Mouse (Mus musculus): ENCODE results near the gene Uso1. TPM values are rescaled to one million over a fixed set of nuclear protein-coding genes. Genes with fewer than 3 reads are reported as not detected.
A peak's percentile ranks its signal among the peaks of the same experiment; 100 is the strongest.

The Uso1 gene
- total RNA-seq, 1 experiment from 2014 or later: 82.9 TPM

DNA sequence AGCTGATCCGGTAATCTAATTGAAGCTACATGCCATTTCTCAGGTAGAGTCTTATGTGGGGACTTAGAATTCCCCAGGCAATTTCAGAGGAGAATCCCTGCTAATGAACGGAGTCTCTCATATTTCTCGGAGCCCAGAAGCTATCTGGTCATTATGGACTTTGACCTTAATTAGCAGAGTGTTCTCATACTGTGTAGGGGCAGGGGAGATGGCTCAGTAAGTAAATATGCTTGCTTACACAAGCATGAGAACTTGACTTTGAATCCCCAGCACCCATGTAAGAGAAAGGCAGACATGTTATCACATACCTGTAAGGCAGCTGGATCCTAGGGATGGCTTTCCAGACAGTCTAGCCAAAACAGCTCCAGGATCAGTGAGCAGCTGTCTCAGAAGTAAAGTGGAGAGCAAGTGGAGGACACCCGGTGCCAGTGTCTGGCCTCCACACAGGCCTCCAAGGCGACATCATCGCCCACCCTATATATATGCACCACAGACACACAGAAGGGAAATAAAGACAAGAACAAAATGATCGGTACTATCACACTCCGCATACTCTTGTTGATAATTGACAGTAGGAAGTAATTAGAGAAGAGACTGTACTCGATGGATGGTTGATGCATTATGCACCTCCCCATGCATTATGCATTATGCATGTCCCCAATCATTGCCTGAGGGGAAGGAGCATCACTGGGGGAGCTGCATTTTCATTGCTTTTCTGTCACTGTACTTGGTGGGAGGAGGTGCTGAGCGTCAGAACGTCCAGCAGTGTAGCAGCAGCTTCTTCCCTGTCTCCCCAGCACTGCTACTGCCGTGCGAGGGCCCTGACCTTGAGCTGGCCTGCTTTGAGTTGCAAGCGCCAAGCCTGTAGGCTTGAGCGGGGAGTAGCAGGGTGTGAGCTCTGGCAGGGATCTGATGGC lies 59.4 kb downstream of the Uso1 start:
- DNase-seq: peak; percentile 54

- DNase-seq: peak; percentile 36
Measured at GRCm38 (mm10) chr5:92198266-92198665, 60.5 kb downstream of the Uso1 start.

GRCm38 (mm10) chr5:92204162-92205036 lies 66.7 kb downstream of the Uso1 start:
- no peak for DNase-seq

DNA sequence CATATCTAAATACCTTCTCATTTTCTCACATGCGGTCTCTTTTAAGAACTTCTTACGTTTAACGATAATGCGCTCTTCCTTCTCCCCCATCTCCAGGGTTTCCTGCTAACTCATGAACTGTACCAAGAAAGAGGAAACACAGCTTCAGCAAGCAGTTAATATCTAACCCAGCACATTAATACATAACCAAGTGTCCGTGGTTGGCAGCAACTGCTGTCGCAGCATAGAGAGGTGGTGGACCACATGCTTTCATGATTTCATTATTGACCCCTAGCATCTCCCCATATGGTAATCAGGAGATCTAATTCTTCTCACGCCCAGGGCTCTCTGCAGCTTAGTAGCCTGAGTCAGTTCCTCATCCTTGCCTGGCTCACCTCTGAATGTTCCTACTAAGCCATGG lies 67.4 kb downstream of the Uso1 start:
- DNase-seq: no peak

DNA sequence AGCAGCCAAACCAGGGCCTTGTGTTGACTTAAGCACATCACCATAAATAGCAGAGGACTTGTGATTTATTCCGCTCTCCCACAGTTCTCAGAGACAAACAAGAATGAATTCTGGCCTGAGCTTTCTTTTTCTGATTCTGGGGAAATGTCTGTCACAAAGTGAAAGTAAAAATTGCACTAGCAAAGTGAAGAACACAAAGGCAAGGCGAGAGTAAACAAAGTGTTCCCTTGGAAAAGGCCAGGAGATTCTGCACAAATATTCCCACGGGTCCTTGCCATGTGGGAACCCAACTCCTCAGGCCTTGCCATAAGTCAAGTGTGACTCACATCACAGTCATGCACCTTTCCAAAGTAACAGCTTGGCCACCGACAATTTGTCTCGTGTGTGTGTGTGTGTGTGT lies 68.0 kb downstream of the Uso1 start:
- DNase-seq: peak; percentile 7

GRCm38 (mm10) chr5:92206121-92206520 lies 68.4 kb downstream of the Uso1 start:
- no peak for DNase-seq

- no peak for DNase-seq
Measured at GRCm38 (mm10) chr5:92210205-92210604, 72.5 kb downstream of the Uso1 start.

- no peak for DNase-seq
Measured at GRCm38 (mm10) chr5:92212231-92212630, 74.5 kb downstream of the Uso1 start.

DNA sequence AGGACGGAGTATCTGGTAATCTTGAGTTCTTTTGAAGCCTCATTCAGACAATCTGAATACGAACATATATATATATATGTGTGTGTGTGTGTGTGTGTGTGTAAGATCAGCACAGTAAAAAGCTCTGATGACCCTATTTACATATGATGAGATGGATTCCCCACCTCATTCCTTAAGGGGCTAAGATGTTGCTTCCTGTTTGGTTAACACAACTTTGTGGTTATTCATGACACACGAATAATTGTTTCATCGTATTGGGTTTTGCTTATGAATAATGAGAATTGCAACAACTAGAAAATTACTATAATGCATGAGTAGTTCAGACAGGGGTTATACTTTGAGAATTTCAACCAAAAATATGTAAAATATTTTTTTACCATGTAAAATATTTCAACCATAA lies 77.6 kb downstream of the Uso1 start, which contains the start of gene U90926:
Gene U90926 (minus strand): TSS at position 101 of the 400 bp plus-strand sequence.
- no peak for DNase-seq

DNA sequence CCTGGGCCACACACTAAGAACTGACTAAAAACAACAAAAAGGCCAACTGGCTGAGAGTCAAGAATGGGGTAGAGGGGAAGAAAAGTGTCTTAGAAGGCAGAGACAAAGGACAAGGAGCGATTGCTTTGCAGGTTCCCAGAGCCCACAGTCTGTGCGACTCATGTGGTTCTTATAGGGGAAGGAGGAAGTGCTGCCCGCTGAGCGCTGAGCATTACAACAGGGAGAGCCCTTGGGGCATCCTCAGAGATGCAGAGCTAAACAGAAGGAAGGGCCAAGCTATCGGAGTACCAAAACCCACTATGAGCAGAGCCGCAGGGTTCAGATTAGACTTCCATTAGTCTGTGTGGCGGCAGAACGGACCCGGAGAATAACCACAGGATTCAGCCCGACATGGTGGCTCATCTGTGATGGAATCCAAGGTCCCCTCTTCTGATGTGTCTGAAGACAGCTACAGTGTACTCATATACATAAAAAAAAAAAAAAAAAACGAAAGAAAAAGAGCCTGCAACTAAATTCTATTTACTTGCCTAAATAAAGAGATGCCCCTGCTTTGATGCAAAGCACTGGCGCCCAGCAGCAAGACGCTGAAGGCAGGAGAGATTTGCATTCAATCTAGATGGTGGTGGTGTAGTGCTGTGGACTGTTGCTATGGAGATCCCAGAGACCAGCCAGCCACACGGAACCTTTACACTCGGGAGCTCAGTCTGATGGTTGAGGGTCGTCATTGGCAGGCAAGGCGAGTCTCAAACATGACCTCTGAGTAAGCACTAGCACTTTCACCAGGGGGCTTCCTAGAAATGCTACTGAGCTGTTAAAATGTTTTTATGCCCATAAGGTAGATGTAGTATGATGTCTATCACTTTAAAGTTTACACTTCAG lies 81.4 kb downstream of the Uso1 start:
- DNase-seq: no peak

DNA sequence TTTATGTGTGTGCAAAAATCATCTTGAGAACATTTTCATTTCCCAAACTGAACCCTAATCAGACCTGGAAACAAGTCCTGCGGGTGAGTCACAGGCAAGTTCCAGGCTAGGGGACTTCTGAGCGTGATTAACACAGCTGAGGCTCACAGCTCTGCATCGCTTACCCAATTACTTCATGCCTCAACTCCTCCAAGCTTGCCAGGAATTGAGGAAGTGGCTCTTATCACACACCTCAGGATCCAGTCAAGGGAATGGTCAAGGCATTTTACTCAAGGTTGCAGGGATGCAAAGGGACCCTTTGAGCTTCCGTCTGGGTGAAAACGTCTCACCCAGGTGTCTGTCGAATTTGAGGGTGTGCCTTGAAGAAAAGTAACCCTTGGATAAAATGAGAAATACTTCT lies 82.1 kb downstream of the Uso1 start:
- DNase-seq: no peak

- DNase-seq: no peak
Measured at GRCm38 (mm10) chr5:92220287-92220902, 82.7 kb downstream of the Uso1 start.

GRCm38 (mm10) chr5:92227782-92228181 lies 90.0 kb downstream of the Uso1 start:
- DNase-seq: no peak

DNA sequence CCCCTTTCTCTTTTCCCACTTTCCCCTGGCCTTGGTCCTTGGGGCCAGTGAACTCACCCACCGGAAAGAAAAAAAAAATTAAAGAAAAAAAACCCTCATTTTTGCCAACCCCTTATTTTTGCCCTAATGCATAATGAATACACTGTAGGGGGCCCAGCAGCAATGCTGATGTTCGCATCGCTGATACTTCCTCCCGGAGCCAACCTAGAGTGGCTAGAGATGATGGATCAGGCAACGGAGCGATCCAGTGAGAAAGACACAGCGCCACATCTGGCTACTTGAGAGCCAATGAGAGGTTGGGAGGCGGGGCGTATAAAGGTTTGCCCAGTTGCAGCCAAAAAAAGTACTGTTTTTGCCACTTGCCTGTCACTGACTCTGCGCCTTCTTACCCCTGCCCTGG lies 91.0 kb downstream of the Uso1 start:
- no peak for DNase-seq

GRCm38 (mm10) chr5:92229514-92229913 lies 91.8 kb downstream of the Uso1 start:
- DNase-seq: no peak

GRCm38 (mm10) chr5:92230306-92230705 lies 92.6 kb downstream of the Uso1 start:
- DNase-seq: no peak

- DNase-seq: no peak
Measured at GRCm38 (mm10) chr5:92231836-92232235, 94.1 kb downstream of the Uso1 start.

DNA sequence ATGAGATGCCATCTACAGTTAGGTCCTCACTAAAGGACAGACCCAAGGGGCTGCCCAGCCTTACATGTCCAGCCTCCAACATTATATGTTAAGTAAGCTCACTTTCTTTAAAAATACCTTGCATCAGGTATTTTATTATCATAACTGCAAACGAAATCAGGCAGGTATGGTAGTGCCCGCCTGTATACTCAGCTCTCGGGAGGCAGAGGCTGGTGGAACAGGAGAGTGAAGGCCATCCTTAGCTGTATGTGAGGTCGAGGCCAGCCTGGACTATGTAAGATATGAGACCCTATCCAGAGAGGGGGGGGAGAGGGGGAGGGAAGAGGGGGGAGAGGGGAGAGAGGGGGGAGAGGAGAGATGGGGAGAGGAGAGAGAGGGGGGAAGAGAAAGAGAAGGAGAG lies 95.6 kb downstream of the Uso1 start:
- no peak for DNase-seq

DNA sequence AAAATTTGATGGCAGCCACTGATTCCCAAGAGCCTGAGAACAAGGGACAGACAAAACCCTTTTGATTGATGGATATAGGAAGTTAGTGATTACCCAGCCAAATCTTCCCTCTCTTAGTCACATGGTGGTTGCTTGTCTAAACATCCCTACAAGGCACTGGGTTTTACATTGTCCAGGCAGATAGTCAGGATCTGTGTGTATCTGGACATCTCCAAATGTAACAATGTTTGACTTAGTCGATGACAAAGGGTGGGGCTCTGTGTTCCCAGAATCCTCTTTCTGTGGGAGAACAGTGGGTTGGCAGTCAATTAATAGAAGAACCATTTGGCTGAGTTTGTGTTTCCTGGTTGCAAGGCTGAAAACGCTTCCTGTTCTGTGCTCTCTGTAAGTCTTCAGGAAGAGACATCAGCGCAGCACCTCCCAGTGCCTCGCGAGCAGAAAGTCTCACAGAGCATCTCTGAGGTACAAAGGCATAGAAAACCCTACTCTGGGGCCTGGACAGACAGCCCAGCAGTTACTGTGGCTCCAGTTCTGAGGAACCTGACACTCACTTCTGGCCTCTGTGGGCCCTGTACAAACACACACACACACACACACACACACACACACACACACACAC lies 97.3 kb downstream of the Uso1 start:
- no peak for DNase-seq

DNA sequence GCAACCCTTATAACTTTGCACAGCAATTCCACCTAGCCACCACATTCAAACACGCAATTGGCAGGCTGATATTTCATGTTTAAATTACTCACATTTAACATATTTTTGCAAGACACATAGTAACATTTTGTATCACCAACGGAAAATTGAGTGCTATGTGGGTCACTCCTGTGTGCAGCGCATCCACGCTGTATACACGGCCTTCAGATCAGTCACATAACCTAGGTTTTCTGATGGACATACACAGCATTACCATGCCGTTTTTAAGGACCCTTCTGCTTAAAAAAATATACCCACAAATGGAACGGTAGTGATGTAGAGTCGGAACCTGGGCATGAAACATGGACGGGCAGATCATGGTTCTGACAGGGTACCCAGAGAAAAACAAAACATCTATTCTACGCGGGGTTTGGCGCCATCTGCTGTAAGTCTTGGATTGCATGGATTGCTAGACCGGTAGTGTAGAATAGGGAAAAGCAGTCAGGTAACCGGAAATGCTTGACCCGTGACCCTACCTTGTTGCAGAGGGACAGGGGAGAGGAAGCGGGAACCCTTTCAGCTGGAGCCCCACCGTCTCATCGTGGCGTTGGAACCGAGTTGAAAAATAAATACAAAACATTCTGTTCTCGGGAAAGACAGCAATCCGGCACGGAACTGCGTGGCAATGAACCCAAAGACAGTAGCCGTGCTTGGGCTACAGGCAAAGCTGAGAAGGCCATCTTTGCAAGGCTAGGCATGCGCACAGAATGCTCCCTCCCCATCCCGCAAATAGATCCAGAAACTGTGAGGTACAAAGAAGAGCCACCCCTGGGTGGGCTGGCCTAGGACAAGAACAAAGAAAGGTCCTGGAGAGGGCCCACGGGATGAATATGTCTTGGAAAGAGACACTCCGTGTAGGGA lies 101.8 kb downstream of the Uso1 start:
- peak; percentile 68 for DNase-seq
